Mouse (Mus musculus): ENCODE data around the gene Glis3. TPM values are rescaled to one million over a fixed set of nuclear protein-coding genes. Genes with fewer than 3 reads are reported as not detected.

Glis3 gene
- total RNA-seq, 1 experiment, result 3.3 TPM

GRCm38 (mm10) chr19:28546933-28547332, 132.9 kb downstream of the Glis3 start:
- Histone ChIP-seq H3K4me3 (ENCODE audit: insufficient read depth in 1 of 2, low read depth in 1 of 2, low read length in 2 of 2, poor library complexity in 1 of 2, severe bottlenecking in 1 of 2) (no peak overlapping the region), H3K9ac (ENCODE audit: insufficient read depth, low read depth, low read length, poor library complexity, severe bottlenecking) (no peak overlapping the region), H3K9me3 (ENCODE audit: control insufficient read depth, insufficient read depth, low read depth, low read length) (no peaks in the 10 kb centered on the region), H3K4me1 (ENCODE audit: control insufficient read depth in 2 of 2, insufficient read depth in 2 of 2, low read length in 2 of 2, poor library complexity in 1 of 2) (no peaks in the 10 kb centered on the region), H3K36me3 (ENCODE audit: control insufficient read depth, insufficient read depth, low read length, poor library complexity, severe bottlenecking) (no peaks in the 10 kb centered on the region), H3K27ac (ENCODE audit: insufficient read depth, low read depth, low read length, poor library complexity, severe bottlenecking) (no peak overlapping the region)
- TF ChIP-seq HCFC1 (IDR thresholded peaks at IDR 0.05; ENCODE audit: borderline replicate concordance, insufficient read depth, low read length) (no peak), ZNF384 (IDR thresholded peaks at IDR 0.05; ENCODE audit: low read depth, low read length) (no peak), ZC3H11A (IDR thresholded peaks at IDR 0.05; ENCODE audit: borderline replicate concordance, low read depth, low read length) (peak; percentile 88; the same call in 1 of the 2 replicates)
- in situ Hi-C loops (cut with MboI; ENCODE audit: low sequenced_read_pairs in 2 of 2, unreplicated experiment in 2 of 2), result loop anchor here in 1 of 2 experiments (25.0 kb wide), 1 partner anchor 190 kb away; no protein-coding TSS in a partner anchor
- DNase-seq (ENCODE audit: low read depth, low spot score), result no peak

- no peak overlapping the region for H3K9ac ChIP-seq (ENCODE audit: insufficient read depth, low read depth, low read length, poor library complexity, severe bottlenecking)
- no peaks in the 10 kb centered on the region for H3K9me3 ChIP-seq (ENCODE audit: control insufficient read depth, insufficient read depth, low read depth, low read length)
- TF ChIP-seq MAFK (IDR thresholded peaks at IDR 0.05; ENCODE audit: insufficient read depth, low read depth, low read length), result no peak
- no peak for TF ChIP-seq ZC3H11A (IDR thresholded peaks at IDR 0.05; ENCODE audit: borderline replicate concordance, low read depth, low read length)
- TF ChIP-seq HCFC1 (IDR thresholded peaks at IDR 0.05; ENCODE audit: borderline replicate concordance, insufficient read depth, low read length), result no peak
- no peak for TF ChIP-seq CHD2 (IDR thresholded peaks at IDR 0.05; ENCODE audit: low read depth, low read length)
- TF ChIP-seq ZNF384 (IDR thresholded peaks at IDR 0.05; ENCODE audit: low read depth, low read length), result no peak
- H3K4me1 ChIP-seq (ENCODE audit: control insufficient read depth in 2 of 2, insufficient read depth in 2 of 2, low read length in 2 of 2, poor library complexity in 1 of 2), result no peaks in the 10 kb centered on the region
- H3K4me3 ChIP-seq (ENCODE audit: insufficient read depth in 1 of 2, low read depth in 1 of 2, low read length in 2 of 2, poor library complexity in 1 of 2, severe bottlenecking in 1 of 2), result no peak overlapping the region
- in situ Hi-C loops (cut with MboI; ENCODE audit: low sequenced_read_pairs in 2 of 2, unreplicated experiment in 2 of 2), result loop anchor here in 1 of 2 experiments (25.0 kb wide), 1 partner anchor 192 kb away; no protein-coding TSS in a partner anchor
- no peak overlapping the region for H3K27ac ChIP-seq (ENCODE audit: insufficient read depth, low read depth, low read length, poor library complexity, severe bottlenecking)
- DNase-seq (ENCODE audit: low read depth, low spot score), result no peak
- H3K36me3 ChIP-seq (ENCODE audit: control insufficient read depth, insufficient read depth, low read length, poor library complexity, severe bottlenecking), result no peaks in the 10 kb centered on the region
These were observed 134.4 kb downstream of the Glis3 start for GRCm38 (mm10) chr19:28545493-28545892.

- H3K27ac ChIP-seq (ENCODE audit: insufficient read depth, low read depth, low read length, poor library complexity, severe bottlenecking), result no peak overlapping the region
- H3K4me1 ChIP-seq (ENCODE audit: control insufficient read depth in 2 of 2, insufficient read depth in 2 of 2, low read length in 2 of 2, poor library complexity in 1 of 2), result no peaks in the 10 kb centered on the region
- no peak for TF ChIP-seq MAFK (IDR thresholded peaks at IDR 0.05; ENCODE audit: insufficient read depth, low read depth, low read length)
- no peak for TF ChIP-seq CHD2 (IDR thresholded peaks at IDR 0.05; ENCODE audit: low read depth, low read length)
- TF ChIP-seq HCFC1 (IDR thresholded peaks at IDR 0.05; ENCODE audit: borderline replicate concordance, insufficient read depth, low read length), result no peak
- no peak for TF ChIP-seq ZNF384 (IDR thresholded peaks at IDR 0.05; ENCODE audit: low read depth, low read length)
- TF ChIP-seq ZC3H11A (IDR thresholded peaks at IDR 0.05; ENCODE audit: borderline replicate concordance, low read depth, low read length), result no peak
- in situ Hi-C loops (cut with MboI; ENCODE audit: low sequenced_read_pairs in 2 of 2, unreplicated experiment in 2 of 2), result loop anchor here in 1 of 2 experiments (25.0 kb wide), 1 partner anchor 198 kb away; no protein-coding TSS in a partner anchor
- no peak overlapping the region for H3K4me3 ChIP-seq (ENCODE audit: insufficient read depth in 1 of 2, low read depth in 1 of 2, low read length in 2 of 2, poor library complexity in 1 of 2, severe bottlenecking in 1 of 2)
- no peaks in the 10 kb centered on the region for H3K9me3 ChIP-seq (ENCODE audit: control insufficient read depth, insufficient read depth, low read depth, low read length)
- H3K36me3 ChIP-seq (ENCODE audit: control insufficient read depth, insufficient read depth, low read length, poor library complexity, severe bottlenecking), result no peaks in the 10 kb centered on the region
- DNase-seq (ENCODE audit: low read depth, low spot score), result no peak
- no peak overlapping the region for H3K9ac ChIP-seq (ENCODE audit: insufficient read depth, low read depth, low read length, poor library complexity, severe bottlenecking)
These were observed 141.1 kb downstream of the Glis3 start for GRCm38 (mm10) chr19:28538813-28539212.

- in situ Hi-C loops (cut with MboI; ENCODE audit: low sequenced_read_pairs in 2 of 2, unreplicated experiment in 2 of 2), result loop anchor here in 1 of 2 experiments (25.0 kb wide), 1 partner anchor 202 kb away; no protein-coding TSS in a partner anchor
- H3K9me3 ChIP-seq (ENCODE audit: control insufficient read depth, insufficient read depth, low read depth, low read length), result no peaks in the 10 kb centered on the region
- H3K4me3 ChIP-seq (ENCODE audit: insufficient read depth in 1 of 2, low read depth in 1 of 2, low read length in 2 of 2, poor library complexity in 1 of 2, severe bottlenecking in 1 of 2), result no peak overlapping the region
- no peaks in the 10 kb centered on the region for H3K4me1 ChIP-seq (ENCODE audit: control insufficient read depth in 2 of 2, insufficient read depth in 2 of 2, low read length in 2 of 2, poor library complexity in 1 of 2)
- H3K36me3 ChIP-seq (ENCODE audit: control insufficient read depth, insufficient read depth, low read length, poor library complexity, severe bottlenecking), result no peaks in the 10 kb centered on the region
- no peak overlapping the region for H3K27ac ChIP-seq (ENCODE audit: insufficient read depth, low read depth, low read length, poor library complexity, severe bottlenecking)
- H3K9ac ChIP-seq (ENCODE audit: insufficient read depth, low read depth, low read length, poor library complexity, severe bottlenecking), result no peak overlapping the region
- TF ChIP-seq ZC3H11A (IDR thresholded peaks at IDR 0.05; ENCODE audit: borderline replicate concordance, low read depth, low read length) (no peak), ZNF384 (IDR thresholded peaks at IDR 0.05; ENCODE audit: low read depth, low read length) (no peak), HCFC1 (IDR thresholded peaks at IDR 0.05; ENCODE audit: borderline replicate concordance, insufficient read depth, low read length) (no peak), MAFK (IDR thresholded peaks at IDR 0.05; ENCODE audit: insufficient read depth, low read depth, low read length) (no peak), CHD2 (IDR thresholded peaks at IDR 0.05; ENCODE audit: low read depth, low read length) (no peak)
- no peak for DNase-seq (ENCODE audit: low read depth, low spot score)
These were observed 144.9 kb downstream of the Glis3 start for GRCm38 (mm10) chr19:28534964-28535363.

Data from ES-E14 (cell line).